Comparison of ENCODE assay signal across 8 mouse cellular contexts in genomic region chr7:133066776-133067175, GRCm38 (mm10). TPM values are rescaled to one million over a fixed set of nuclear protein-coding genes. Genes with fewer than 3 reads are reported as not detected.
DNase-seq lines count a peak whose midpoint lies in the region; ATAC-seq and TF ChIP-seq lines count a peak whose summit lies in the region.
"Had no signal": no experiment of that assay in that cellular context is flagged by ENCODE, and none has a peak within 500 bp of the region (broad histone marks: within the 10 kb centered on the region; RNA-seq: fewer than 3 reads in every experiment).

No protein-coding gene starts in this region.

- peaks cover 59% of the 10 kb centered on the region for H3K4me1 ChIP-seq in neural tube, embryonic 12.5 days
- peaks cover 37% of the 10 kb centered on the region for H3K4me1 ChIP-seq in forebrain, embryonic 11.5 days (replicated peaks; ENCODE audit: control insufficient read depth, insufficient read depth, low read length)
- H3K4me1 ChIP-seq in intestine, postnatal 0 days (replicated peaks; ENCODE audit: control insufficient read depth, insufficient read depth, low read length): no peaks in the 10 kb centered on the region

- no peaks in the 10 kb centered on the region for H3K27me3 ChIP-seq in neural tube, embryonic 12.5 days (replicated peaks)
- H3K27me3 ChIP-seq in forebrain, embryonic 11.5 days (ENCODE audit: control insufficient read depth, insufficient read depth, low read length): no peaks in the 10 kb centered on the region
- H3K27me3 ChIP-seq in intestine, postnatal 0 days (replicated peaks; ENCODE audit: control insufficient read depth, insufficient read depth, low read length): no peaks in the 10 kb centered on the region
- H3K27me3 ChIP-seq: megakaryocyte, embryonic 14.5 days had no signal

- no peak for ATAC-seq in neural tube, embryonic 12.5 days (ENCODE audit: low FRiP score, low read depth)
- ATAC-seq in forebrain, embryonic 11.5 days (replicated peaks; ENCODE audit: low FRiP score): no peak
- ATAC-seq in intestine, postnatal 0 days: no peak

- TF ChIP-seq CTCF in intestine, postnatal 0 days (IDR thresholded peaks at IDR 0.05; ENCODE audit: low read depth): no peak

- 0 out of 2 replicates have a peak overlapping the region, but pooled peaks have one; percentile 2 for H3K4me2 ChIP-seq in neural tube, embryonic 12.5 days (replicated peaks)
- no peak overlapping the region for H3K4me2 ChIP-seq in forebrain, embryonic 11.5 days (ENCODE audit: low read depth, low read length, severe bottlenecking)
- no peak overlapping the region for H3K4me2 ChIP-seq in intestine, postnatal 0 days (replicated peaks; ENCODE audit: low read depth)

- no peaks in the 10 kb centered on the region for H3K9me3 ChIP-seq in neural tube, embryonic 12.5 days
- H3K9me3 ChIP-seq in forebrain, embryonic 11.5 days (ENCODE audit: control insufficient read depth, low read length): no peaks in the 10 kb centered on the region
- H3K9me3 ChIP-seq in intestine, postnatal 0 days (ENCODE audit: control insufficient read depth): no peaks in the 10 kb centered on the region
- H3K9me3 ChIP-seq: megakaryocyte, embryonic 14.5 days had no signal

- 35% methylated on average over 6 of the region's 6 CpGs for WGBS in neural tube, embryonic 12.5 days
- 41% methylated on average over 6 of the region's 6 CpGs for WGBS in forebrain, embryonic 11.5 days
- WGBS in intestine, postnatal 0 days: 73% methylated on average over 6 of the region's 6 CpGs

- no peak overlapping the region for H3K4me3 ChIP-seq in neural tube, embryonic 12.5 days
- H3K4me3 ChIP-seq in forebrain, embryonic 11.5 days (ENCODE audit: low read depth, low read length): no peak overlapping the region
- H3K4me3 ChIP-seq in intestine, postnatal 0 days (ENCODE audit: low read depth, low read length): no peak overlapping the region
- H3K4me3 ChIP-seq: megakaryocyte, embryonic 14.5 days had no signal

- H3K27ac ChIP-seq in neural tube, embryonic 12.5 days: no peak overlapping the region
- peak overlapping the region; percentile 12 for H3K27ac ChIP-seq in forebrain, embryonic 11.5 days (ENCODE audit: low read depth, low read length)
- no peak overlapping the region for H3K27ac ChIP-seq in intestine, postnatal 0 days (ENCODE audit: low read depth, low read length)

- no peak for DNase-seq in neural tube, embryonic 10.5 days (ENCODE audit: extremely low spot score, low spot score)
- DNase-seq in forebrain, embryonic 11.5 days (ENCODE audit: low spot score): no peak
- peak; percentile 70 to 86 for DNase-seq in layer of hippocampus, adult 18-20 months (ENCODE audit: low spot score in 2 of 2)
- DNase-seq in retina, postnatal 1 day: peak; percentile 93
- DNase-seq in kidney, adult 18-20 months: no peak

- peaks cover 17% of the 10 kb centered on the region for H3K36me3 ChIP-seq in neural tube, embryonic 12.5 days
- H3K36me3 ChIP-seq in forebrain, embryonic 11.5 days (ENCODE audit: control insufficient read depth, insufficient read depth, low read length): no peaks in the 10 kb centered on the region; the same call in 1 of the 2 replicates
- peaks cover 27% of the 10 kb centered on the region for H3K36me3 ChIP-seq in intestine, postnatal 0 days (ENCODE audit: control insufficient read depth, insufficient read depth)

- H3K9ac ChIP-seq in neural tube, embryonic 12.5 days: no peak overlapping the region
- no peak overlapping the region for H3K9ac ChIP-seq in forebrain, embryonic 11.5 days (ENCODE audit: low read length)
- H3K9ac ChIP-seq in intestine, postnatal 0 days (ENCODE audit: low read depth, low read length): no peak overlapping the region

RNA-seq across cellular contexts. Expression of gene Fgfr2, which starts 56.4 kb away (rescaled TPM):
- 65.0 and 68.0 TPM in 2 replicates for polyA plus RNA-seq in neural tube, embryonic 12.5 days (2016; fragmentation: Nextera tagmentation; extraction: Ambion mirVana)
- 93.6 and 99.4 TPM in 2 replicates for polyA plus RNA-seq in forebrain, embryonic 11.5 days (2014; fragmentation: Nextera tagmentation; extraction: Ambion mirVana)
- total RNA-seq in layer of hippocampus, adult 18-20 months (2021): 10 to 100 TPM; 56.7 to 61.5 TPM
- 29.5 and 29.8 TPM in 2 replicates for polyA plus RNA-seq in intestine, postnatal 0 days (2015; fragmentation: Nextera tagmentation; extraction: Ambion mirVana)

RNA-seq across cellular contexts. Expression of gene Ctbp2, which starts 57.4 kb away (rescaled TPM):
- 122 and 131 TPM in 2 replicates for polyA plus RNA-seq in neural tube, embryonic 12.5 days (2016; fragmentation: Nextera tagmentation; extraction: Ambion mirVana)
- polyA plus RNA-seq in forebrain, embryonic 11.5 days (2014; fragmentation: Nextera tagmentation; extraction: Ambion mirVana): 137 and 150 TPM in 2 replicates
- total RNA-seq in layer of hippocampus, adult 18-20 months (2021): 10 to 100 TPM; 55.5 to 61.8 TPM
- polyA plus RNA-seq in intestine, postnatal 0 days (2015; fragmentation: Nextera tagmentation; extraction: Ambion mirVana): 42.2 and 42.6 TPM in 2 replicates

Comparison
In these comparisons a context has a peak if more than half of its experiments do, and no peak if none do; other contexts are left out.
1. DNase-seq: peak in layer of hippocampus, adult 18-20 months (2 of 2) and retina, postnatal 1 day (single experiment); none in neural tube, embryonic 10.5 days (single experiment), forebrain, embryonic 11.5 days (single experiment) and kidney, adult 18-20 months (single experiment).